Mouse (Mus musculus) v-Abl transformed pro-B cells (cell line): ENCODE data around the gene Tsen2.

Experiments used
- in situ Hi-C, 2 experiments: fragments of 400-800 bp; cut with MboI; formaldehyde crosslinking; loops; one replicate each; pipeline ENCODE4 v1.15.1; 2025; ENCODE audit not compliant: unreplicated experiment in 2 of 2

Tsen2 gene

DNA sequence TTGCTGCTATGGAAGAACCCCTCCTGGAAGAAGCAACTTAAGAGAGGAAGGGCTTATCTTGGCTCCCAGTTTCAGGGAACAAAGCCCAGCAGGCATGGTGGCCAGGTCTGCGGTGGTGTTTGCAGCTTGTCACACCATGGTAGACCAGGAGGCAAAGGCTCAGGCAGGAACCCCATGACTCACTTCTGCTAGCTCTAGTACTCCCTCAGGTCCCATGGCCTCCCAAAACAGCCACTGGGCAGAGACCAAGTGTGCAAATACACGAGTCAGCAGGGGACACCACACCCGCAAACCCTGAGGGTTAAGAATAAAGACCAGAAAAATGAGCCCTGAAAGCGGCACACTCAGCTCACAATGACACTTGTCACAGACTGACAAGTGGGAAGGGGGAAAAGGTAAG, 8.3 kb upstream of the Tsen2 start:
- in situ Hi-C loops, result loop anchor here (5.0 to 25.0 kb wide), 6 partner anchors 304 to 1449 kb away; partner anchors contain the start of genes Tamm41 (in 2 of the 2) and Gm17482 (in 1 of the 2)

DNA sequence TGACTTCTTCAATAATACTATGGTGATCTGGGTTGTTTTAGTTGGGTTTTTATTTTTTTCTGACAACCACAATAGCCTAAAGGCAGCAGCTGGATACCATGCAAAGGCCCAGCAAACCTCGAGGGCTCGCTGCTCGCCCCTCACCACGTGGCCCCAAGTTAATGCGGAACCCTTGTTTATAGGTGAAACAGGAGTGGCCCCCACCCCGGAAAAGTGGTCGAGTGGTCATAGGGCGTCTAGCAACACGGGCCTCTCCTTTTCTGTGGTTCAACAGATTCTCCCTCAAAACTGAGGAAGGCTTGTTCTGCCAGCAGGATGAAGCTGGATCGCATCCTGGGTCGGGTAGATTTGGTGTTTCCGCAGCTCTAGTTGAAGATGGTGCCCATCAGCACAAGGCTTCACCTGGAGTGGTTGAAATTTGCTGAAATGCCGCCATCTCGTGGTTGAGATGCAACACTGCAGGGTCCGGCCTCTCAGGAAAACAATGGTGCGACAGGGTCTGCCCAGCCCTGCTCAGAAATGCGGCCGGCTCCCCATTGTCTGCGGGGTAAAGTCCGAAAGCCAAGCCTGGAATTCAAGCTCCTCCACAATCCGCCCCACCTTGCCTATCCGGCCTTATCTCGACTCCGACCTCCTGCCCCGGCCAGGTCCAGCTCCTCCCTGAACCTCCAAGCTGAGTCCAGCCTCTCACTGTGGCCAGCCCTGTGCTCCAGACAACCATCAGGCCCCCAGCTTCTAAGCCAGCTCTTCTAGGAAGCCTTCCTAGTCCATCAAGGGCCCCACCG, 5.6 kb upstream of the Tsen2 start:
- in situ Hi-C loops, result loop anchor here (5.0 to 25.0 kb wide), 6 partner anchors 307 to 1452 kb away; partner anchors contain the start of genes Tamm41 (in 2 of the 2) and Gm17482 (in 1 of the 2)

GRCm38 (mm10) chr6:115541676-115542275, 2.7 kb upstream of the Tsen2 start:
- in situ Hi-C loops, result loop anchor here (10.0 to 25.0 kb wide), 5 partner anchors 63 to 1454 kb away; partner anchors contain the start of genes Tamm41 (in 2 of the 2), Mkrn2 (in 1 of the 2) and Rpl32 (in 1 of the 2)

- in situ Hi-C loops, result loop anchor here (10.0 to 25.0 kb wide), 5 partner anchors 62 to 1455 kb away; partner anchors contain the start of genes Tamm41 (in 2 of the 2), Mkrn2 (in 1 of the 2) and Rpl32 (in 1 of the 2)
These were observed 2.1 kb upstream of the Tsen2 start for GRCm38 (mm10) chr6:115542341-115542740.

DNA sequence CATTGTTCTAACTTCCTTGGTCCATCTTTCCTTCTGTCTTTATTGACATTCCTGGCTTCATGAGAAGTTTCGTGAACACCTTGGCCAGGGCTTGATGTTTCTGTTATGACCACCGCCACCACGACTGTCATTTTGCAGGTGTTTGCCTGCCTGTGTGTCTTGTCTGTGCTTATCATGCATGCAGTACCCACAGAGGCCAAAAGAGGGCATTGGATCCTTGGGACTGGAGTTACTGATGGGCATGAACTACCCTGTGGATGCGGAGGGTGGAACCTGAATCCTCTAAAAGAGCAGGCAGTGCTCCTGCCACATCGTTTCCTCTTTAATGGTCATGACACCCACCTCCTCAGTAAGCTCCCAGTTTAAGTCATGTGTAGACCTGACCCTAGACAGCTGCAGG, 1.8 kb downstream of the Tsen2 start:
- in situ Hi-C loops, result loop anchor here (5.0 to 25.0 kb wide), 6 partner anchors 59 to 1459 kb away; partner anchors contain the start of genes Tamm41 (in 2 of the 2), Mkrn2 (in 1 of the 2) and Rpl32 (in 1 of the 2)

DNA sequence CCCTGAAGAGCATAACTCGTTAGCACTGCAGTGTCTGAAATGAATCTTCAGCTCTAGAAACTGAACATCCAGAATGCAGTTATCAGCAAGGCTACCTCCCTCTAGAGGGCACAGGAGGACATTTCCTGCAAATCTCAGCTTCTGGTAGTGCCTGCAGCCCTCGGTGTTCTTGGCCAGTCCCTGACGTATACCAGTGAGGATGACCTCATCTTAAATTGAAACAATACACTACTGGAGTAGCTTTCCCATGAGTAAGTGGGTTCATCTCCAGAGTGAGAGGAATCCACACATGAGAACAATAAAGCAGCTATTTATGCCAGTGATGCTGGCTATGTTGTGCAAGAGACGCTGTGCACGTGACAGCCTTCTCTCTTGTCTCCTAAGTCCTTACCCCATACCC, 11.0 kb downstream of the Tsen2 start:
- in situ Hi-C loops, result loop anchor here in 1 of 2 experiments (25.0 kb wide), 1 partner anchor 1057 kb away; no protein-coding TSS in a partner anchor

DNA sequence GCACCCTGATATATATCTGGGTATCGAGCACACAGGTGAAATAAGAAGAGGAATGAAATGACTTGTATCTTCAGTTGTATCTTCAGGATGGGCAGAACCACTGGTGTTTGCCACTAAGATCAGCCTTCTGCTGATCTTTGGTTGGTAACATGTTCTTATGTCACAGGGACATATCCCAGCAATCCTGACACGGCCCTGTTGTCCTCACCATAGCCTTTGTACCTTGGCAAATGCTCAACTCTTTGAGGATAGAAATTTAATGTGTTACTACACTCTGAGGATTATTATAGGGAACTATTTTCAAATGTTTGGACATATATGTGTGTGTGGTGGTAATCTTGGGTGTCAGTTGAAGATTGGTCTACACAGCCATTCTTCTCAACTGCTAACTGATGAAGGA, 13.7 kb downstream of the Tsen2 start:
- in situ Hi-C loops, result loop anchor here in 1 of 2 experiments (25.0 kb wide), 1 partner anchor 1054 kb away; no protein-coding TSS in a partner anchor

DNA sequence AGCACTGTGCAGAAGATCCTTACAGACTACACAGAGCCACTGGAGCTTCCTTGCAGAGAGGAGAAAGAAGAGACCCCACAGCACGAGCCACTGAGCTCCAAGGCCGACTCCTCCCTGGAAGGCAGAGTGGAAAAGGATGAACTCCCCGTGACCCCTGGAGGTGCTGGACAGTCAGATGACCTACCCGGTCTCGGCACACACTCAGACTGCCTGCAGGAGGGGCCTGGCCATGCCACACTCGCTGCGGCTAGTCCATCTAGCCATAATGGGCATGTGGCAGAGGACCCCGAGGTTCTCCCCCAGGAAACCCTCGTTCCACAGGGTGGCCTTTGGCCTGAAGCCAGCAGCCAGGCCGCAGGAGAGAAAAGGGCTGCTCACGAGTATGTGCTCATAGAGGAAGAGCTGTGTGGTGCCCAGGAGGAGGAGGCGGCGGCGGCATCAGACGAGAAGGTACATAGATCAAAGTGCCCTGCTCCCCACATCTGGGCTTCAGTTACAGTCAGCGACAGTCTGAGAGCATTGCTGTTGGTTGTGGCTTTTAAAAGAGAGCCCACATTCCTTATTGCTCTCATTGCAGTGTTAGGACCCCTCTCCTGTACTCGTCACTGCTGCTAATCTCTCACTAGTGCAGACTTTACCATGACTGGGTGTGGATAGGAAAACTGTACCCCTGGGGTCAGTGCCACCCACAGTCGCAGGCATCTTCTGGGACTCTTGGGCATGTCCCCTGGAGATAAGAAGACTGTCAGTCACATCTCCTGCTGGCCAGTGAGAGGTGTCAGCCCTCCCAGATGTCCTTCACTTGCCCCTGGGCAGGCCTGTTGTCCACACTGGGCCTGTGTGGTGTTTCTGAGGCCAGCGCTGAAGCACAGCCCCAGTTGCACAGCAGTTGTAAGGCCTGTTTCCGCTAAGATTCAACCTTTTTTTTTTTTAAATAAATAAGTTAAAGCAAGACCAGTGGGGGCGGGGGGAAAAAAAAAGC, 15.5 kb downstream of the Tsen2 start:
- in situ Hi-C loops, result loop anchor here in 1 of 2 experiments (25.0 kb wide), 1 partner anchor 1052 kb away; no protein-coding TSS in a partner anchor

DNA sequence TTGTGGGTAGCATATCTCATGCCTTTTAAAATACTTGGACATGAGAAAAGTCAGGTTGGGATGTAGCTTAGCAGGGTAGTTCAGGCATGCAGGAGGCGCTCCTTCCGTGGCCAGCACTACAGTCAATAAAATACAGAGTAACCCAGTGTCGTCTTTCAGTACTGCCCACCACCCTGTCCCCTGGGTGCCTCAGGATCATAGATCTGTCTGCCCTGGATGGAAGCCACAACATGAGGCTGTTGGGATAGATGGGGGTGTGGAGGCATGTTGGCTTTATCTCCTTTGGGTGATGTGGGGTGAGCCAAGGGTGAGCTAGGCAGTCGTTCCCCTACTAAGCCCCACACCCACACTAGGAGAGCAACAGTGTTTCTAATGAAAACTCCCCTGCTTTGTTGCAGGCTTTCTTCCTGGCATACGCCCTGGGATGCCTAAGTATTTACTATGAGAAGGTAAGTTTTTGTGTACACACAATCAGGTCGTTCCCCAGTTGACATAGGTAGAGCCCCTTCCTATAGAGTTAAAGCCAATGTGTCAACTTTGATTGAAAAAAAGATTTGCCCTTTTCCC, 21.1 kb downstream of the Tsen2 start:
- in situ Hi-C loops, result loop anchor here in 1 of 2 experiments (25.0 kb wide), 1 partner anchor 1047 kb away; no protein-coding TSS in a partner anchor

GRCm38 (mm10) chr6:115574171-115574570, 29.7 kb downstream of the Tsen2 start:
- in situ Hi-C loops, result loop anchor here in 1 of 2 experiments (25.0 kb wide), 1 partner anchor 1038 kb away; no protein-coding TSS in a partner anchor

GRCm38 (mm10) chr6:115577407-115577806, 32.9 kb downstream of the Tsen2 start:
- in situ Hi-C loops, result no loop called here

DNA sequence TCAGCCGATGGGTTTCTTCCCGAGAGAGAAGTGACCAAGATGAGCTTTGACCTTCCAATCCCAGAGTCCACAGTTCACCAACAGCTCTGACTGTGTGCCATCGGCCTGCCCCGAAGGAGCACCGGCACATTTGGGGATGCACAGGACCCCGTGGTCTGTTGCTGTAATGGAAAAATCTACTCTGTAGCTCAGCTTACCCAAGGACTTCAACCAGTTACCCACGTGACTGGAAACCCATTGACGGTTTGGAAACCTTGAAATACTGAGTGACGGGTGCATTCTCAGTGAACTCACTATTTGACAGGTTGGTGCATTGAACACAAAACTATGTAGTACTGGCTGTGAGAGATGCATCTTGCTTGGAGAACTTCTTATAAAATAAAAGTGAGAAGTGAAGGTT, 33.5 kb downstream of the Tsen2 start:
- in situ Hi-C loops, result no loop called here

DNA sequence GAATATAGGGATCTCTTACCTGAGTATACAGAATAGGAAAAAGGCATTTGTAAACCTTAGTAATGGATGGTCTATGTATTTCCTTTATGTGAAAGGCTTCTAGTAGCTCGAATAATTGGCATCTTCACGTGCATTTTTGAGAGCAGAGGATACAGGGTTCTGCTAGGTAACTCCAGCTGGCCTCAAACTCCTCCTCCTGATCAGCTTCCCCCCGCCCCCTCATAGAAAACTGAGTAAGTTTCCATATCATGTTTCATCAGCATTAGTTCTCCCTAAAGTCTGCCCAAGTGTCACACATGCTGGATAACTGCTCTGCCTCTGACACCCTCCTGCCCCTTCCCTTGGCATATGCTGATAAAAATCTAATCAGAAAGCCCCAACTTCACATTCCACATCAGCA, 36.3 kb downstream of the Tsen2 start:
- in situ Hi-C loops, result no loop called here

GRCm38 (mm10) chr6:115582328-115583115, 38.1 kb downstream of the Tsen2 start:
- in situ Hi-C loops, result no loop called here

DNA sequence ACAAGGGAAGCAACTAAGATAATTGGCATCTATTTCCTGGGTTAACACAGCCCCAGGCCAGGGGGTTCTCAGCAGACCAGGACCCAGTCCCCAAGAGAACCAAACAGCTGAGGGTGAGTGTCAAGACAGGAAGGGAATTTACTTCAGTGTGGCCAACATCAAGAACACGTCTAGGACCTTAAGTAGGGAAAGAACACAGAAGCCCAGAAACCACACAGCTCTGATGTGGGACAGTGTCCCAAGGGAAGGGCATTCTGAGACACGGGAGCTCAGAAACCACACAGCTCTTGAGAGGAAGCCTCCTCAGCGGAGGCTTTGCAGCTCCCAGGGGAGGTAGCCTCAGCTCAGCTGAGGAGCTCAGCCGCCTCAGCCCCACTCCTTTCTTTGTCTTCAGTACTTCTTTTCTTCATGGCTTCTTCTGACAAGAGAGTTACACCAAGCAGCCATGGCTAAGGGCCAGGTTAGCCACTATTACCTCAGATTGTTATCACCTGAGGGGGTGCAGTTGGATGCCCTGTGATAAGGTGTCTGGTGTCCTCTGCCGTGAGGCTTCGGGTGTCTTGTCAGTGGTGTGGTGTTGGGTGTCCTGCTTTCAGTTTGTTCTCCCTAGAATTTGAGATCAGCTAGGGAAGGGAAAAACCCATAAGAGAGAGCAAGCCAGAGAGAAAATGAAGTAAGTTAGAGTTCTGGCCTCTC, 39.1 kb downstream of the Tsen2 start:
- in situ Hi-C loops, result no loop called here

GRCm38 (mm10) chr6:115584176-115584575, 39.7 kb downstream of the Tsen2 start:
- in situ Hi-C loops, result no loop called here

GRCm38 (mm10) chr6:115586321-115586720, 41.9 kb downstream of the Tsen2 start:
- in situ Hi-C loops, result no loop called here

DNA sequence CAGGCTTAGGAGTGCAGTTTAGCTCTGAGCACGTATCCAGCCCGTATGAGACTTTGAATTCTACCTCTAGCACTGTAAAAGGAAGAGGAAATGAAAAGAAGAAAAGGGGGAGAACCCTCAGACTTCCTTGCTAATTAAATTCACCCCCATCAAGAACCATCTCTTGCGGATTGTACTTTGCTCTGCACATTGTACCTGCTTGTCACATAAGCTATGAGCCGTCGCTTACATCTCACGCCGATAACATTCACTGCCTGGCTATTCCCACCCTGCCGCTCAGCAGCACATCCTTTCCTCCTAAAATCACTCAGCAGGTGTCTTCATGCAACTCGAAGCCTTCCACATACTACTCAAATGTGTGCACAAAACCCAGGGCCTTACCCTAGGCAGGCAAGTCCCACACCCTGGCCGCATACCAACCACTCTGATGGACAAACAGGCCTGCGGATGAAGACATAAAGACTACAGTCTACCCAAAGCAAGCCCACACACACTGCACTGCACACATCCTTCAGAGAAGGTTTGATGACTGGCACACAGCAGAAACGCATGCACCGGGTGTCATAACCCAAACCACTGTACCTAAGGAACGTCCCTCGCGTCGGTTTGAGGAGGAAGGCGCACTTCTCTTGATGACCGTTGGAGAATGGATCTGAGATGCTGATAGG, 47.4 kb downstream of the Tsen2 start:
- in situ Hi-C loops, result no loop called here
